Mouse (Mus musculus) adipose tissue, adult 10 weeks (tissue): ENCODE data around the gene Olfr488. TPM values are rescaled to one million over a fixed set of nuclear protein-coding genes. Genes with fewer than 3 reads are reported as not detected.

Experiments
- polyA plus RNA-seq: library from polyadenylated mRNA; stranded (reverse); fragments of 350-450 nt; fragmentation: Illumina TruSeq; extraction: RNeasy Lipid Tissue Mini Kit (QIAGEN cat#74804); gene quantifications from one replicate; pipeline ENCODE4 v1.2.3, GENCODE M21; 2014; ENCODE audit warnings: low read depth, low replicate concordance

Gene Olfr488
- polyA plus RNA-seq: not detected

DNA sequence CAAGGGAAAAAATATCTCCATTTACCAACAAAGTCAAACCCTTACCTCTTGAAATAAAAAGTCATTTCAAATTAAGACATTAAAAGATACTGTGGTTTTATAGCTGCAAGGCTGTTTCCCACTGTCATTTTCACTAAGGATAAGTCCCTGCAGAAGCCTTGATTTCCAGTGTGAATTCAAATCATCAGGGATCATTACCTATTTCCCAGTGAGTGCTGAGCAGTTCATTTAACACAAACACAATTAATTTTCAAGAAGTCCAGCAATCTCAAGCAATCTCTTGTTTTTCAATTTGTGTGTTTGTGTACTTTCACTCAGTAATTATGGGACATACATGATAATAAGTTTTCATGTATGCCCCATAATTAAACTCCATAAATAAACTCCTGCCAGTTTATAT lies at the start of gene Olfr488:
Olfr488 (minus strand) TSS at position 101 of the 400 bp plus-strand sequence.

DNA sequence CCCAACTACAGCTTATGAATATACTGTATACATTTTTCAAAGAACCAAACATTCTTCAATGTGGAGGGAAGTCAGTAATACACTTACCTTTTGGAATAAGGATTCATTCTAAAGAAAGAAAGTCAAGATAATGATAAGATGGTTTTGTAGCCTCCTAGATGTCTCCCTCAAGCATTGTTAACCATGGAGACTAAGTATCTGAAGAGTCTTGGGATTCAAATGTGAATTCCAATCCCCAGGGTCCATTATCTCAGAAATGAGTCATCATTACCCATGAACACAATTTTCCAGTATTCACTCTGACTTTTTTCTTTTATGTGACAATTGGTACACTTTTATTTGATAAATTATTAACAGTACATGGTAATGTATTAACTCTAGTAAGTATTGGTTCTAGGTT lies 30.7 kb upstream of the Olfr488 start, which contains the start of gene Olfr490:
Olfr490 (minus strand) TSS at position 101 of the 400 bp plus-strand sequence.

DNA sequence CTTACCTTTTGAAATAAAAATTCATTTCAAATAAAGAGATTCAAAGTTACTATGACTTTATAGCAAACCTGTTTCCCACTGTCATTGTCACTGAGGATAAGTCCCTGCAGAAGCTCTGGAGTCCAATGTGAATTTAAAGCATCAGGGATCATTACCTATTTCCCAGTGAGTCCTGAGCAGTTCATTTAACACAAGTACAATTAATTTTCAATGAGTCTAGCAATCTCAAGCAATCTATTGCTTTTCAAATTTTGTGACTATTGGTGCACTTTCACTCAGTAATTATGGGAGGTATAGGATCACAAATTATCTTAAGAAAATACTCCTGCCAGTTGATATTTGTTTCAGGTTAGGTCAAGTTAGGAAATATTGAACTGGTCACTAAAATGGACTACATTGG lies 43.6 kb downstream of the Olfr488 start, which contains the start of gene Olfr487:
Olfr487 (minus strand) TSS at position 101 of the 400 bp plus-strand sequence.

Other genes starting within 250 kb of the Olfr488 start
- gene Olfr478, start 224.4 kb downstream of the Olfr488 start, polyA plus RNA-seq: not detected
- gene Olfr479, start 207.7 kb downstream of the Olfr488 start, polyA plus RNA-seq: not detected
- gene Olfr480, start 191.0 kb downstream of the Olfr488 start, polyA plus RNA-seq: not detected
- gene Olfr481, start 178.5 kb downstream of the Olfr488 start, polyA plus RNA-seq: not detected
- gene Olfr482, start 160.8 kb downstream of the Olfr488 start, polyA plus RNA-seq: not detected
- not detected for gene Olfr483, start 157.5 kb downstream of the Olfr488 start, polyA plus RNA-seq
- not detected for gene Olfr484, start 130.9 kb downstream of the Olfr488 start, polyA plus RNA-seq
- not detected for gene Olfr485, start 98.5 kb downstream of the Olfr488 start, polyA plus RNA-seq
- not detected for gene Olfr486, start 85.6 kb downstream of the Olfr488 start, polyA plus RNA-seq
- not detected for gene Olfr487, start 43.7 kb downstream of the Olfr488 start, polyA plus RNA-seq
- not detected for gene Olfr490, start 30.6 kb upstream of the Olfr488 start, polyA plus RNA-seq
- not detected for gene Olfr491, start 55.1 kb upstream of the Olfr488 start, polyA plus RNA-seq
- not detected for gene Olfr492, start 65.3 kb upstream of the Olfr488 start, polyA plus RNA-seq
- gene Olfr493, start 88.6 kb upstream of the Olfr488 start, polyA plus RNA-seq: not detected
- not detected for gene Olfr494, start 107.0 kb upstream of the Olfr488 start, polyA plus RNA-seq
- gene Olfr495, start 134.8 kb upstream of the Olfr488 start, polyA plus RNA-seq: not detected
- gene Olfr497, start 162.1 kb upstream of the Olfr488 start, polyA plus RNA-seq: not detected
- not detected for gene Olfr498, start 207.0 kb upstream of the Olfr488 start, polyA plus RNA-seq